Mouse (Mus musculus) ES-Bruce4 (cell line): ENCODE measurements around the gene Ddah2.

Experiments
- CTCF ChIP-seq: IDR thresholded peaks from one replicate; pipeline ENCODE4 v1.8.1; 2011; ENCODE audit warnings: low read depth, low read length
- EP300 ChIP-seq: IDR thresholded peaks from 2 replicates; pipeline ENCODE4 v1.6.1; 2011; ENCODE audit warnings: low read depth, low read length; ENCODE audit not compliant: insufficient read depth
- POLR2A ChIP-seq: IDR thresholded peaks from one replicate; pipeline ENCODE4 v1.8.1; 2011; ENCODE audit warnings: low read length; ENCODE audit not compliant: insufficient read depth

- no peak for TF ChIP-seq CTCF
- no peak for TF ChIP-seq POLR2A
- no peak for TF ChIP-seq EP300
These were observed 41.2 kb upstream of the Ddah2 start for GRCm38 (mm10) chr17:35017706-35018030.
